ENCODE assay signal across 8 mouse cellular contexts in the genomic region with DNA sequence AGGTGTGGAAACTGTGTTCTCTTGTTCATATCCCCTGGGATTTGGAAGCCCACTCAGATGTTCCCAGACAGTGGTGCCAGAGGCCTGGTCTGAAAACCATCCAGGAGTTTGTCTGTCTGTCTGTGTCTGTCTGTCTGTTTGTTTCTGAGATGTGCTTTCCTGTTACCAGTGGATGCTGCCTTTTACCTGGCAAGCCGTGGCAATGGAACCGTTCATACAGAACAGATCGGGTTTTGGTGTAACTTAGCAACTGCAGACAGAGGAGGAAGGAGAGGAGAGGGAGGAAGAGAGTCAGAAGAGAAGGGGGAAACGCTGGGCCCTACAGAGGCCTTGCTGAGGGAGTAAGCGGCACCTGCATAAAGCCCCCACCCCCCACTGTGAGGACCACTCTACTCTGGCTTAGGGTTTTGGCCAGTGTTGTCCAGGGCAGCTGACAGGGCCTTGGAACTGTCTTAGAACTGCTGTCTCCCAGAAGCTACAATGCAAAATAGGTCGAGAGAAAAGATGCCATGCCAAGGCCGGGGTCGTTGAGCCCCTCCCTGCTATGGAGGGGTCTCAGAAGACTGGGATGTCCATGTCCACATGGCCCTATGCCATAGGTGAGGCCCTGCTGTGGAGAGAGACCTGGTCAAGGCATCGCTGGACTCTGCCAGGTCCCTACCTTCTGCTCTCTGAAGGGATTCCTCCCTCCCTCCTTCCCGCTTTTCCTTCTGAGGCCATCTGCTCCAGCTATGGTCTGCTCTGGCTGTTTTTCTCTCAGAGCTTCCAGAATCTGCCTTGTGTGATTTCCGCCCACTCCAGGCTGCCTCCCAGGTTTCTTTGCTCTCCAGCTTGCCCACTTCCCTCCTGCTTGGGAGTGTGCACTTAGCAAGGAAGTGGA. TPM values are rescaled to one million over a fixed set of nuclear protein-coding genes. Genes with fewer than 3 reads are reported as not detected.
DNase-seq lines count a peak whose midpoint lies in the region.
"Had no signal": no experiment of that assay in that cellular context is flagged by ENCODE, and none has a peak within 500 bp of the region (broad histone marks: within the 10 kb centered on the region; RNA-seq: fewer than 3 reads in every experiment).

No protein-coding gene starts in this region.

- peak; percentile 79 for DNase-seq in left cerebral cortex, adult 11 months (ENCODE audit: low spot score)
- no peak for DNase-seq in left cerebral cortex, postnatal 4 days
- DNase-seq in cerebellum, postnatal 14 days, result peak; percentile 78 to 79
- DNase-seq in layer of hippocampus, postnatal 25 days (ENCODE audit: extremely low spot score in 1 of 2, low spot score in 1 of 2), result peak; percentile 40 to 49
- DNase-seq in right cerebral cortex, postnatal 36 days (ENCODE audit: low spot score in 2 of 2), result peak; percentile 86 to 91
- DNase-seq in embryo, embryonic 10 days (ENCODE audit: low spot score), result no peak
- no peak for DNase-seq in heart, postnatal 36 days
- DNase-seq: lung, postnatal 4 days had no signal

- intact Hi-C loops in left cerebral cortex, postnatal 4 days (cut with DNase I), result no loop called here
- intact Hi-C loops in heart, postnatal 36 days (cut with DNase I), result no loop called here

RNA-seq across cellular contexts. Expression of gene Rasgef1a, which starts 2.0 kb away (rescaled TPM):
- 10 to 100 TPM; 31.7 to 35.2 TPM for total RNA-seq in left cerebral cortex, postnatal 4 days (2021)
- total RNA-seq in layer of hippocampus, postnatal 25 days (2021), result 100 to 1,000 TPM; 198 to 206 TPM
- total RNA-seq in heart, postnatal 36 days (2021), result under 1 TPM; 0.11 to 0.22 TPM

Comparison
In these comparisons a context has a peak if more than half of its experiments do, and no peak if none do; other contexts are left out.
1. DNase-seq: peak in left cerebral cortex, adult 11 months (single experiment), cerebellum, postnatal 14 days (2 of 2), layer of hippocampus, postnatal 25 days (2 of 2) and right cerebral cortex, postnatal 36 days (2 of 2); none in left cerebral cortex, postnatal 4 days (single experiment), embryo, embryonic 10 days (single experiment) and heart, postnatal 36 days (0 of 2).
2. RNA of gene Rasgef1a, which starts 2.0 kb away (total RNA-seq): 198 to 206 TPM in layer of hippocampus, postnatal 25 days and 31.7 to 35.2 TPM in left cerebral cortex, postnatal 4 days; 0.11 to 0.22 TPM in heart, postnatal 36 days; every median in the first group is over 10 times any median in the second.